Comparison of ENCODE assay signal across 9 mouse cellular contexts in the genomic region with DNA sequence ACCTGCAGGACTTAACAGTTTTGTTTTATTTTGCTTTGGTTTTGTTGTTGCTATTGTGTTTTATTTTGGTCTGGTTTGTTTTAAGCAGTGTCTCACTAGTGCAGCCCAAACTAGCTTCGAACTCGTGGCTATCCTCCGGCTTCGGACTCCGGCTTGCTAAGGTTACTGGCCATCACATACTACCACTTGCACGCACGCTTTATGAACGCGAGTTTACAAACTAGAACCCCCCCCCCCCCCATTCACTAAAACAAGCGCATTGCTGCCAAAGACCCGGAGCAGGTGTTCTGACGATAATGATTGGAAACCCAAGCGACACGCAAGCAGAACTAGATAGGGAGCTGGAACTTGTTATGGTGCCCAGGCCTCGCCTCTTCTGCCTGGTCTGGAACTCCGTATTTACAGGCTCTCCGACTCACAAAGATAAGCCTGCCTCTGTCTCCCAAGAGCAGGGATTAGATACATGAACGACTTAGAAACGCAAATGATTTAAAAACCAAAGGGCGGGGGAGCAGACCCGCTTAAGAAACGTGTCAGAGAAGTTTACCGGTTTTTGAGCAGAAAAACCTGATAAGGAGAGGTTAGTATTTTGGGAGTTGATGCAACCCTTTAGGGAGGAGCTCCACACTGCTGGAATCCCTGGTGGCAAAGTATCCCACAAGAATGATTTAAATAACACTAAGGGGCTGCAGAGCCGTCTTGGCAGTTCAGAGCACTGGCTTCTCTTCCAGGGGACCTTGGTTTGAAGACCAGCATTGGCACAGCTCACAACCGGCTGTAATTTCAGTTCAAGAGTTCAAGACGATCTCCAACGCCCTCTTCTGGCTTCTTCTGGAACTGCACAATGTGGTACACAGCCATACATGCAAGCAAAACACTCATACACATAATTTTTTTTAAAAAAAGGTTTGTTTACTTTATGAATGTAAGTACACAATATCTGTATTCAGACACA. TPM values are rescaled to one million over a fixed set of nuclear protein-coding genes. Genes with fewer than 3 reads are reported as not detected.
DNase-seq lines count a peak whose midpoint lies in the region; ATAC-seq and TF ChIP-seq lines count a peak whose summit lies in the region.
"Had no signal": no experiment of that assay in that cellular context is flagged by ENCODE, and none has a peak within 500 bp of the region (broad histone marks: within the 10 kb centered on the region; RNA-seq: fewer than 3 reads in every experiment).

No protein-coding gene starts in this region.

- peaks cover 7% of the 10 kb centered on the region for H3K4me1 ChIP-seq in intestine, embryonic 15.5 days (replicated peaks)
- peaks cover 39% of the 10 kb centered on the region for H3K4me1 ChIP-seq in liver, embryonic 12.5 days

- H3K27ac ChIP-seq in intestine, embryonic 15.5 days, result peak overlapping the region; percentile 28; the same call in 1 of the 2 replicates
- H3K27ac ChIP-seq in liver, embryonic 12.5 days, result peak overlapping the region; percentile 95

- ATAC-seq in intestine, embryonic 15.5 days, result peak; percentile 61
- peak; percentile 51 for ATAC-seq in liver, embryonic 12.5 days

- H3K27me3 ChIP-seq in intestine, embryonic 15.5 days (replicated peaks), result no peaks in the 10 kb centered on the region
- no peaks in the 10 kb centered on the region for H3K27me3 ChIP-seq in liver, embryonic 12.5 days (replicated peaks)
- H3K27me3 ChIP-seq in myocyte (ENCODE audit: control insufficient read depth, insufficient read depth, insufficient read length), result no peaks in the 10 kb centered on the region

- intact Hi-C loops in gastrocnemius, postnatal 36 days (cut with DNase I), result no loop called here

- no peak for TF ChIP-seq POLR2A in myocyte (IDR thresholded peaks at IDR 0.05; ENCODE audit: insufficient read length, low read depth)

- peak overlapping the region; percentile 57 for H3ac ChIP-seq in myocyte (ENCODE audit: control insufficient read depth, insufficient read length)

- no peaks in the 10 kb centered on the region for H3K9me3 ChIP-seq in intestine, embryonic 15.5 days
- no peaks in the 10 kb centered on the region for H3K9me3 ChIP-seq in liver, embryonic 12.5 days (replicated peaks)

- peak overlapping the region; percentile 64 for H3K4me2 ChIP-seq in intestine, embryonic 15.5 days (replicated peaks)
- H3K4me2 ChIP-seq in liver, embryonic 12.5 days, result peak overlapping the region; percentile 87
- H3K4me2 ChIP-seq in myocyte (ENCODE audit: low read depth), result peak overlapping the region; percentile 96

- peaks cover 42% of the 10 kb centered on the region for H3K79me2 ChIP-seq in myocyte (ENCODE audit: control insufficient read depth, insufficient read depth)

- WGBS in intestine, embryonic 15.5 days, result under 1% methylated on average over 27 of the region's 27 CpGs
- WGBS in liver, embryonic 12.5 days (ENCODE audit: insufficient replicate concordance), result under 1% methylated on average over 27 of the region's 27 CpGs

- peak overlapping the region; percentile 74 for H3K4me3 ChIP-seq in intestine, embryonic 15.5 days (replicated peaks)
- peak overlapping the region; percentile 97 for H3K4me3 ChIP-seq in liver, embryonic 12.5 days
- H3K4me3 ChIP-seq in myocyte, result peak overlapping the region; percentile 84

- H3K9ac ChIP-seq in intestine, embryonic 15.5 days, result peak overlapping the region; percentile 66
- H3K9ac ChIP-seq in liver, embryonic 12.5 days, result peak overlapping the region; percentile 92

- DNase-seq in CD4-positive, CD25-positive, alpha-beta regulatory T cell, adult 2 months (ENCODE audit: low read depth, low spot score), result peak; percentile 92
- peak; percentile 77 for DNase-seq in adipocyte (ENCODE audit: low spot score)
- DNase-seq in embryo, embryonic 10 days (ENCODE audit: low spot score), result peak; percentile 95
- peak; percentile 37 to 38 for DNase-seq in gastrocnemius, postnatal 36 days
- DNase-seq in testis, postnatal 14 days (ENCODE audit: low spot score), result peak; percentile 62

- no peaks in the 10 kb centered on the region for H3K36me3 ChIP-seq in intestine, embryonic 15.5 days
- H3K36me3 ChIP-seq in liver, embryonic 12.5 days, result peaks cover 26% of the 10 kb centered on the region
- no peaks in the 10 kb centered on the region for H3K36me3 ChIP-seq in myocyte (ENCODE audit: control insufficient read depth, insufficient read depth)

TF ChIP-seq in myocyte, 11 proteins besides CTCF, POLR2A, EP300 and RAD21:
- TF ChIP-seq TCF12 (IDR thresholded peaks at IDR 0.05; ENCODE audit: insufficient read depth, poor library complexity, severe bottlenecking), result no peak
- peak in 1 of 3 experiments; percentile 1 for TF ChIP-seq MYOD1 (IDR thresholded peaks at IDR 0.05; ENCODE audit: control insufficient read depth in 1 of 3, insufficient read length in 2 of 3, low read depth in 2 of 3)

RNA-seq across cellular contexts. Expression of a gene that starts 0.7 kb away (rescaled TPM):
- total RNA-seq in gastrocnemius, postnatal 36 days (2021), result 1 to 10 TPM; 7.3 to 8.7 TPM
- polyA plus RNA-seq in intestine, embryonic 15.5 days (2015; fragmentation: Nextera tagmentation; extraction: Ambion mirVana), result 29.0 and 32.6 TPM in 2 replicates
- 23.7 and 24.4 TPM in 2 replicates for polyA plus RNA-seq in liver, embryonic 12.5 days (2016; fragmentation: Nextera tagmentation; extraction: Ambion mirVana)
- polyA plus RNA-seq in myocyte (2012; fragmentation: generic; extraction: Trizol), result 24.0 TPM

RNA-seq across cellular contexts. Expression of a gene that starts 8.4 kb away (rescaled TPM):
- total RNA-seq in gastrocnemius, postnatal 36 days (2021), result 10 to 100 TPM; 28.5 to 41.7 TPM
- 74.7 and 76.1 TPM in 2 replicates for polyA plus RNA-seq in intestine, embryonic 15.5 days (2015; fragmentation: Nextera tagmentation; extraction: Ambion mirVana)
- 163 and 171 TPM in 2 replicates for polyA plus RNA-seq in liver, embryonic 12.5 days (2016; fragmentation: Nextera tagmentation; extraction: Ambion mirVana)
- polyA plus RNA-seq in myocyte (2012; fragmentation: generic; extraction: Trizol), result 64.2 TPM

RNA-seq across cellular contexts. Expression of a gene that starts 16.0 kb away (rescaled TPM):
- not detected for total RNA-seq in gastrocnemius, postnatal 36 days (2021)
- 0.96 TPM in 1 of 2 replicates, not detected in the other for polyA plus RNA-seq in intestine, embryonic 15.5 days (2015; fragmentation: Nextera tagmentation; extraction: Ambion mirVana)
- polyA plus RNA-seq in liver, embryonic 12.5 days (2016; fragmentation: Nextera tagmentation; extraction: Ambion mirVana), result 0.19 TPM in 1 of 2 replicates, not detected in the other
- not detected for polyA plus RNA-seq in myocyte (2012; fragmentation: generic; extraction: Trizol)
- total RNA-seq: left cerebral cortex, adult 18-20 months had no signal

RNA-seq across cellular contexts. Expression of a gene that starts 16.4 kb away (rescaled TPM):
- 1 to 10 TPM; 3.3 to 3.5 TPM for total RNA-seq in gastrocnemius, postnatal 36 days (2021)
- polyA plus RNA-seq in intestine, embryonic 15.5 days (2015; fragmentation: Nextera tagmentation; extraction: Ambion mirVana), result 38.7 and 40.3 TPM in 2 replicates
- polyA plus RNA-seq in liver, embryonic 12.5 days (2016; fragmentation: Nextera tagmentation; extraction: Ambion mirVana), result 5.9 and 6.7 TPM in 2 replicates
- polyA plus RNA-seq in myocyte (2012; fragmentation: generic; extraction: Trizol), result 0.13 TPM

RNA-seq across cellular contexts. Expression of a gene that starts 33.6 kb away (rescaled TPM):
- 1 to 10 TPM; 4.4 to 5.6 TPM for total RNA-seq in gastrocnemius, postnatal 36 days (2021)
- 15.0 and 16.6 TPM in 2 replicates for polyA plus RNA-seq in intestine, embryonic 15.5 days (2015; fragmentation: Nextera tagmentation; extraction: Ambion mirVana)
- polyA plus RNA-seq in liver, embryonic 12.5 days (2016; fragmentation: Nextera tagmentation; extraction: Ambion mirVana), result 38.4 and 38.5 TPM in 2 replicates
- polyA plus RNA-seq in myocyte (2012; fragmentation: generic; extraction: Trizol), result 1.3 TPM

Comparison
In these comparisons a context has a peak if more than half of its experiments do, and no peak if none do; other contexts are left out.
1. Peak in every context shown above with its lines: DNase-seq, ATAC-seq, H3K4me3 ChIP-seq and H3K27ac ChIP-seq.
2. DNase-seq: peak in every context shown above with its lines; median percentile 95 in embryo, embryonic 10 days; 92 in CD4-positive, CD25-positive, alpha-beta regulatory T cell, adult 2 months; 77 in adipocyte; 62 in testis, postnatal 14 days; 38 in gastrocnemius, postnatal 36 days.